Mouse (Mus musculus): Measurements from ENCODE around the gene Prpf4b.

- TF ChIP-seq CTCF (IDR thresholded peaks at IDR 0.05; ENCODE audit: low read depth) (no peak), EP300 (IDR thresholded peaks at IDR 0.05; ENCODE audit: low read depth) (no peak)
These were observed 15.7 kb upstream of the Prpf4b start for GRCm38 (mm10) chr13:34859406-34859805.

Data from heart, postnatal 0 days (tissue).